9 mouse cellular contexts compared by ENCODE assay signal in the genomic region with DNA sequence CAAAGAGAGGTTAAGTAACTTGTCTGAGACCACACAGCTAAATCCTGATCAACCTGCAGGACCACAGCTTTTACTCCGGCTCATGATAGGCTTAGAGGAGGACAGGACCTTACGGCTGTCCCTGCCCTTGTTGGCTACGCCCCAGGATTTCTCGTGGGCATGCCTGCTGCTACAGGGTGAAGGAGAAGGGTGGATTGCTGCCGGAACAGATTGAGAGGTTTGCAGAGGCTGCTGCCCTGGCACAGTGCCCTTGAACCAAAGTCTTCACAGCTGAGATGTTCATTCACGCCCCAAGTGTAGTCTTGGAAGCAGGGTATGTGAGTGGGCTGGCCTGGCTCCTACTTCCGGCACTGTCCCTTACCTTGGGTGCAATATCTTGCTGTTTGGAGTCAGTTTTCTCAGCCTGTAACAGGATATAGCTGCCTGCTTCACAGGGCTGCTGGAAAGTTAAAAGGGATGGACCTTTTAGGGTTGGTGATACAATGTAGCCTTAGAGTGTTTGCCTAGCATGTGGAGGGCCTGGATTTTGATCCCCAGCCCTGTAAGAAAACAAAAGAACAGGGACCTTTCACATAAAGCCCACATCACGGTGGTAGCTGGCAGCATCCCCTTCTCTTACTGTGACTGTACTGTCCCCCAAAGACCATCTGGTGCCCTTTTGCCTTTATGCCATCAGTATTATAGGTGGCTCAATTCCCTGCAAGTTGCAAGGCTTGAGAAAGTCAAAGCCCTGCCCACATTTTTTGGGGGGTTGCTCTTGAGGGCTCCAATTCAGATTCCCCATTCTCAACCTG. TPM values are rescaled to one million over a fixed set of nuclear protein-coding genes. Genes with fewer than 3 reads are reported as not detected.
DNase-seq lines count a peak whose midpoint lies in the region; ATAC-seq and TF ChIP-seq lines count a peak whose summit lies in the region.
"Had no signal": no experiment of that assay in that cellular context is flagged by ENCODE, and none has a peak within 500 bp of the region (broad histone marks: within the 10 kb centered on the region; RNA-seq: fewer than 3 reads in every experiment).

No protein-coding gene starts in this region.

- H3K4me1 ChIP-seq in neural tube, embryonic 11.5 days (ENCODE audit: control insufficient read depth, insufficient read depth, low read length), result peaks cover 24% of the 10 kb centered on the region
- H3K4me1 ChIP-seq in neural tube, embryonic 15.5 days, result peaks cover 52% of the 10 kb centered on the region
- peaks cover 4% of the 10 kb centered on the region; the same call in 1 of the 2 replicates for H3K4me1 ChIP-seq in midbrain, postnatal 0 days (ENCODE audit: insufficient read depth, low read length)
- peaks cover 8% of the 10 kb centered on the region; the same call in 1 of the 2 replicates for H3K4me1 ChIP-seq in intestine, postnatal 0 days (replicated peaks; ENCODE audit: control insufficient read depth, insufficient read depth, low read length)
- H3K4me1 ChIP-seq in liver, postnatal 0 days (ENCODE audit: insufficient read depth), result 0 out of 2 replicates have a peak, but pooled peaks cover 2% of the 10 kb centered on the region

- H3K27ac ChIP-seq in neural tube, embryonic 11.5 days (ENCODE audit: low read depth, low read length), result peak overlapping the region; percentile 14; the same call in 1 of the 2 replicates
- H3K27ac ChIP-seq in neural tube, embryonic 15.5 days (replicated peaks), result no peak overlapping the region
- no peak overlapping the region for H3K27ac ChIP-seq in midbrain, postnatal 0 days (ENCODE audit: low read depth, low read length)
- no peak overlapping the region for H3K27ac ChIP-seq in intestine, postnatal 0 days (ENCODE audit: low read depth, low read length)
- no peak overlapping the region for H3K27ac ChIP-seq in liver, postnatal 0 days (ENCODE audit: low read depth)
- H3K27ac ChIP-seq: stomach, embryonic 15.5 days had no signal

- no peak for TF ChIP-seq CTCF in midbrain, postnatal 0 days (IDR thresholded peaks at IDR 0.05)
- no peak for TF ChIP-seq CTCF in intestine, postnatal 0 days (IDR thresholded peaks at IDR 0.05; ENCODE audit: low read depth)
- no peak for TF ChIP-seq CTCF in liver, postnatal 0 days (IDR thresholded peaks at IDR 0.05; ENCODE audit: low read depth)

- no peak overlapping the region for H3K9ac ChIP-seq in neural tube, embryonic 11.5 days (ENCODE audit: low read length)
- no peak overlapping the region for H3K9ac ChIP-seq in neural tube, embryonic 15.5 days (replicated peaks)
- no peak overlapping the region for H3K9ac ChIP-seq in midbrain, postnatal 0 days (replicated peaks; ENCODE audit: low read length, poor library complexity, severe bottlenecking)
- H3K9ac ChIP-seq in intestine, postnatal 0 days (ENCODE audit: low read depth, low read length), result no peak overlapping the region
- H3K9ac ChIP-seq in liver, postnatal 0 days (replicated peaks), result no peak overlapping the region
- H3K9ac ChIP-seq: stomach, embryonic 15.5 days had no signal

- no peak overlapping the region for H3K4me3 ChIP-seq in neural tube, embryonic 11.5 days (ENCODE audit: low read depth, low read length)
- H3K4me3 ChIP-seq in neural tube, embryonic 15.5 days (replicated peaks), result no peak overlapping the region
- no peak overlapping the region for H3K4me3 ChIP-seq in midbrain, postnatal 0 days (ENCODE audit: low read depth, low read length)
- no peak overlapping the region for H3K4me3 ChIP-seq in intestine, postnatal 0 days (ENCODE audit: low read depth, low read length)
- H3K4me3 ChIP-seq in liver, postnatal 0 days (ENCODE audit: low read depth, low read length), result no peak overlapping the region
- H3K4me3 ChIP-seq: stomach, embryonic 15.5 days had no signal

- no peak overlapping the region for H3K4me2 ChIP-seq in neural tube, embryonic 11.5 days (ENCODE audit: low read depth)
- no peak overlapping the region for H3K4me2 ChIP-seq in neural tube, embryonic 15.5 days
- H3K4me2 ChIP-seq in midbrain, postnatal 0 days (ENCODE audit: low read depth, low read length, poor library complexity, severe bottlenecking), result no peak overlapping the region
- no peak overlapping the region for H3K4me2 ChIP-seq in intestine, postnatal 0 days (replicated peaks; ENCODE audit: low read depth)
- no peak overlapping the region for H3K4me2 ChIP-seq in liver, postnatal 0 days (ENCODE audit: low read depth, low read length)
- H3K4me2 ChIP-seq: stomach, embryonic 15.5 days had no signal

- H3K36me3 ChIP-seq in neural tube, embryonic 11.5 days (ENCODE audit: control insufficient read depth, insufficient read depth, low read length), result no peaks in the 10 kb centered on the region
- H3K36me3 ChIP-seq in neural tube, embryonic 15.5 days, result no peaks in the 10 kb centered on the region
- H3K36me3 ChIP-seq in midbrain, postnatal 0 days (ENCODE audit: insufficient read depth, low read length), result no peaks in the 10 kb centered on the region
- H3K36me3 ChIP-seq in intestine, postnatal 0 days (ENCODE audit: control insufficient read depth, insufficient read depth), result no peaks in the 10 kb centered on the region
- no peaks in the 10 kb centered on the region for H3K36me3 ChIP-seq in liver, postnatal 0 days (replicated peaks; ENCODE audit: insufficient read depth, low read length)
- H3K36me3 ChIP-seq: stomach, embryonic 15.5 days had no signal

- no peaks in the 10 kb centered on the region for H3K27me3 ChIP-seq in neural tube, embryonic 11.5 days (ENCODE audit: control insufficient read depth, insufficient read depth, low read length)
- H3K27me3 ChIP-seq in neural tube, embryonic 15.5 days (replicated peaks), result no peaks in the 10 kb centered on the region
- no peaks in the 10 kb centered on the region for H3K27me3 ChIP-seq in midbrain, postnatal 0 days (ENCODE audit: insufficient read depth, low read length)
- H3K27me3 ChIP-seq in intestine, postnatal 0 days (replicated peaks; ENCODE audit: control insufficient read depth, insufficient read depth, low read length), result no peaks in the 10 kb centered on the region
- no peaks in the 10 kb centered on the region for H3K27me3 ChIP-seq in liver, postnatal 0 days (ENCODE audit: insufficient read depth, low read length)
- H3K27me3 ChIP-seq: stomach, embryonic 15.5 days had no signal

- H3K9me3 ChIP-seq in neural tube, embryonic 11.5 days (ENCODE audit: control insufficient read depth, low read length), result no peaks in the 10 kb centered on the region
- no peaks in the 10 kb centered on the region for H3K9me3 ChIP-seq in neural tube, embryonic 15.5 days (replicated peaks)
- H3K9me3 ChIP-seq in midbrain, postnatal 0 days (ENCODE audit: low read length), result no peaks in the 10 kb centered on the region
- H3K9me3 ChIP-seq in intestine, postnatal 0 days (ENCODE audit: control insufficient read depth), result no peaks in the 10 kb centered on the region
- H3K9me3 ChIP-seq in liver, postnatal 0 days (ENCODE audit: low read length), result no peaks in the 10 kb centered on the region
- H3K9me3 ChIP-seq: stomach, embryonic 15.5 days had no signal

- DNase-seq in neural tube, embryonic 11.5 days (ENCODE audit: low spot score), result no peak
- peak; percentile 57 to 62 for DNase-seq in cerebellum, postnatal 36 days
- peak; percentile 38 for DNase-seq in kidney, postnatal 10 days
- DNase-seq in midbrain, postnatal 0 days (ENCODE audit: low spot score), result peak; percentile 79
- DNase-seq in thymus, postnatal 36 days, result no peak
- no peak for DNase-seq in liver, postnatal 0 days

- no peak for TF ChIP-seq EP300 in liver, postnatal 0 days (IDR thresholded peaks at IDR 0.05; ENCODE audit: low read depth)

- no peak for ATAC-seq in neural tube, embryonic 11.5 days (ENCODE audit: insufficient read depth, low FRiP score, low TSS enrichment)
- no peak for ATAC-seq in neural tube, embryonic 15.5 days (ENCODE audit: low FRiP score)
- ATAC-seq in midbrain, postnatal 0 days (ENCODE audit: low FRiP score), result no peak; the same call in 1 of the 2 replicates
- ATAC-seq in intestine, postnatal 0 days, result no peak
- ATAC-seq in liver, postnatal 0 days, result no peak

- 75% methylated on average over 8 of the region's 8 CpGs for WGBS in neural tube, embryonic 11.5 days
- whole genome bisulfite sequencing in neural tube, embryonic 15.5 days, result 48% methylated on average over 8 of the region's 8 CpGs
- WGBS in midbrain, postnatal 0 days, result 58% methylated on average over 8 of the region's 8 CpGs
- 66% methylated on average over 8 of the region's 8 CpGs for WGBS in intestine, postnatal 0 days
- WGBS in liver, postnatal 0 days (ENCODE audit: insufficient replicate concordance), result 69% methylated on average over 8 of the region's 8 CpGs

RNA-seq across cellular contexts. Expression of a gene that starts 18.0 kb away (rescaled TPM):
- polyA plus RNA-seq in neural tube, embryonic 11.5 days (2014; fragmentation: Nextera tagmentation; extraction: Ambion mirVana), result 53.2 and 59.9 TPM in 2 replicates
- 17.7 and 22.1 TPM in 2 replicates for polyA plus RNA-seq in neural tube, embryonic 15.5 days (2015; fragmentation: Nextera tagmentation; extraction: Ambion mirVana)
- 55.4 and 69.2 TPM in 2 replicates for total RNA-seq in midbrain, postnatal 0 days (2014; rRNA removed)
- polyA plus RNA-seq in midbrain, postnatal 0 days (2015; fragmentation: Nextera tagmentation; extraction: Ambion mirVana), result 14.7 and 15.6 TPM in 2 replicates
- 0.14 and 0.29 TPM in 2 replicates for polyA plus RNA-seq in intestine, postnatal 0 days (2015; fragmentation: Nextera tagmentation; extraction: Ambion mirVana)
- polyA plus RNA-seq in liver, postnatal 0 days (2015; fragmentation: Nextera tagmentation; extraction: Ambion mirVana), result 0.02 and 0.20 TPM in 2 replicates

RNA-seq across cellular contexts. Expression of a gene that starts 55.1 kb away (rescaled TPM):
- 1.4 and 1.8 TPM in 2 replicates for polyA plus RNA-seq in neural tube, embryonic 11.5 days (2014; fragmentation: Nextera tagmentation; extraction: Ambion mirVana)
- 0.70 and 0.73 TPM in 2 replicates for polyA plus RNA-seq in neural tube, embryonic 15.5 days (2015; fragmentation: Nextera tagmentation; extraction: Ambion mirVana)
- total RNA-seq in midbrain, postnatal 0 days (2014; rRNA removed), result 0.38 and 1.4 TPM in 2 replicates
- polyA plus RNA-seq in midbrain, postnatal 0 days (2015; fragmentation: Nextera tagmentation; extraction: Ambion mirVana), result 0.81 and 0.96 TPM in 2 replicates
- 2.9 and 3.1 TPM in 2 replicates for polyA plus RNA-seq in intestine, postnatal 0 days (2015; fragmentation: Nextera tagmentation; extraction: Ambion mirVana)
- polyA plus RNA-seq in liver, postnatal 0 days (2015; fragmentation: Nextera tagmentation; extraction: Ambion mirVana), result 0.62 and 0.66 TPM in 2 replicates

Comparison
In these comparisons a context has a peak if more than half of its experiments do, and no peak if none do; other contexts are left out.
1. DNase-seq: peak in cerebellum, postnatal 36 days (2 of 2), kidney, postnatal 10 days (single experiment) and midbrain, postnatal 0 days (single experiment); none in neural tube, embryonic 11.5 days (single experiment), thymus, postnatal 36 days (0 of 2) and liver, postnatal 0 days (single experiment).
2. RNA of a gene that starts 18.0 kb away (polyA plus RNA-seq): 53.2 to 59.9 TPM in neural tube, embryonic 11.5 days, 17.7 to 22.1 TPM in neural tube, embryonic 15.5 days and 14.7 to 15.6 TPM in midbrain, postnatal 0 days; 0.02 to 0.20 TPM in liver, postnatal 0 days and 0.14 to 0.29 TPM in intestine, postnatal 0 days; every median in the first group is over 10 times any median in the second.